Mouse (Mus musculus) retina, postnatal 1 day (tissue): ENCODE measurements at regions not wholly inside any gene's neighbourhood (a gene's known extent, or its start where the extent isn't known, plus 50 kb on each side); places are given as distances from the start of the nearest gene placed in this dataset.
A peak's percentile ranks its signal among the peaks of the same experiment; 100 is the strongest.

Source experiments
- DNase-seq: peaks from one replicate; pipeline ENCODE4 v3.0.0-alpha.2; 2012

- no peak for DNase-seq
Observed at GRCm38 (mm10) chr14:76664586-76665508, 108.2 kb upstream of the Serp2 start.

- no peak for DNase-seq
Observed at GRCm38 (mm10) chr14:76663816-76664215, 107.1 kb upstream of the Serp2 start.

- no peak for DNase-seq
Observed at GRCm38 (mm10) chr14:76662871-76663270, 106.2 kb upstream of the Serp2 start.

GRCm38 (mm10) chr14:76660906-76661305 lies 104.2 kb upstream of the Serp2 start:
- no peak for DNase-seq

GRCm38 (mm10) chr14:76658952-76659502 lies 102.3 kb upstream of the Serp2 start:
- no peak for DNase-seq

GRCm38 (mm10) chr14:76657784-76658610 lies 101.3 kb upstream of the Serp2 start:
- peak; percentile 91 for DNase-seq

- peak; percentile 74 for DNase-seq
Observed at GRCm38 (mm10) chr14:76657375-76657774, 100.7 kb upstream of the Serp2 start.

GRCm38 (mm10) chr14:76652356-76653126 lies 95.9 kb upstream of the Serp2 start:
- DNase-seq: peak; percentile 58

- no peak for DNase-seq
Observed at GRCm38 (mm10) chr14:76651096-76651495, 94.4 kb upstream of the Serp2 start.

GRCm38 (mm10) chr14:76649927-76650326 lies 93.2 kb upstream of the Serp2 start:
- no peak for DNase-seq

- no peak for DNase-seq
Observed at GRCm38 (mm10) chr14:76644716-76645115, 88.0 kb upstream of the Serp2 start.

GRCm38 (mm10) chr14:76641752-76642529 lies 85.3 kb upstream of the Serp2 start:
- no peak for DNase-seq

- DNase-seq: peak; percentile 40
Observed at GRCm38 (mm10) chr14:76633170-76633569, 76.5 kb upstream of the Serp2 start.

GRCm38 (mm10) chr14:76632763-76633162 lies 76.1 kb upstream of the Serp2 start:
- DNase-seq: no peak

- no peak for DNase-seq
Observed at GRCm38 (mm10) chr14:76631740-76632139, 75.1 kb upstream of the Serp2 start.

- DNase-seq: no peak
Observed at GRCm38 (mm10) chr14:76631181-76631580, 74.5 kb upstream of the Serp2 start.

GRCm38 (mm10) chr14:76629913-76630478 lies 73.3 kb upstream of the Serp2 start:
- no peak for DNase-seq

- no peak for DNase-seq
Observed at GRCm38 (mm10) chr14:76628182-76628892, 71.6 kb upstream of the Serp2 start.

GRCm38 (mm10) chr14:76625589-76626368 lies 69.1 kb upstream of the Serp2 start:
- DNase-seq: no peak
